Mouse (Mus musculus) liver, adult 2 months (tissue): ENCODE data around the gene Krtap5-3. TPM values are rescaled to one million over a fixed set of nuclear protein-coding genes. Genes with fewer than 3 reads are reported as not detected.
"Not testable (repeated sequence)": the region's sequence is repeated elsewhere in the genome, so short reads cannot be mapped to it uniquely, and the experiment has no call there.

ENCODE experiments used
- DNase-seq: peaks from one replicate; pipeline ENCODE4 v3.0.0-alpha.2; 2011; ENCODE audit warnings: low read depth, low spot score; ENCODE audit errors: extremely low read depth
- H3K27ac ChIP-seq: fragments of 200-500 bp; replicated peaks from 2 replicates; pipeline ENCODE4 v1.5.1; 2012; ENCODE audit warnings: low read depth, mild to moderate bottlenecking, control low read depth, inconsistent platforms, low read length; ENCODE audit not compliant: insufficient read depth
- H3K27me3 ChIP-seq: fragments of 200-500 bp; 2 replicates; pipeline ENCODE4 v1.6.1; 2012; ENCODE audit warnings: mild to moderate bottlenecking, moderate library complexity, low read length, inconsistent platforms; ENCODE audit not compliant: control insufficient read depth, insufficient read depth
- H3K36me3 ChIP-seq: fragments of 200-500 bp; 2 replicates; pipeline ENCODE4 v1.6.1; 2012; ENCODE audit warnings: low read length, inconsistent platforms; ENCODE audit not compliant: control insufficient read depth, insufficient read depth
- H3K4me1 ChIP-seq: fragments of 200-500 bp; 2 replicates; pipeline ENCODE4 v1.6.1; 2011; ENCODE audit warnings: low read length; ENCODE audit not compliant: control insufficient read depth, insufficient read depth
- H3K4me3 ChIP-seq: fragments of 200-500 bp; 2 replicates; pipeline ENCODE4 v1.5.1; 2011; ENCODE audit warnings: low read depth, mild to moderate bottlenecking, control low read depth, low read length, moderate library complexity; ENCODE audit not compliant: insufficient read depth
- H3K79me2 ChIP-seq: fragments of 200-500 bp; 2 replicates; pipeline ENCODE4 v1.6.1; 2012; ENCODE audit warnings: inconsistent platforms, mild to moderate bottlenecking, low read length, moderate library complexity; ENCODE audit not compliant: control insufficient read depth, insufficient read depth
- H3K9ac ChIP-seq: fragments of 200-500 bp; 2 replicates; pipeline ENCODE4 v1.6.1; 2012; ENCODE audit warnings: low read depth, mild to moderate bottlenecking, control low read depth, inconsistent platforms, low read length
- CTCF ChIP-seq: fragments of 200-500 bp; IDR thresholded peaks from 2 replicates; pipeline ENCODE4 v1.5.1; 2011; ENCODE audit warnings: low read depth, low read length, control low read depth
- POLR2A ChIP-seq: fragments of 200-500 bp; IDR thresholded peaks from 2 replicates; pipeline ENCODE4 v1.6.1; 2011; ENCODE audit warnings: low read length, control low read depth; ENCODE audit not compliant: insufficient read depth; ENCODE audit errors: extremely low read depth
- WGBS: fragments of 180-500 bp; shearing (Covaris S2); methylation state at CpG from one replicate; pipeline ENCODE4 v1.1.7; 2018; 5-methylcytosine and 5-hydroxymethylcytosine counted together
- polyA plus RNA-seq: library from polyadenylated mRNA; depleted of rRNA; stranded (reverse); fragments of >200 nt; gene quantifications from 2 replicates; pipeline ENCODE4 v1.2.3, GENCODE M21; 2012
- total RNA-seq: library from RNA; depleted of rRNA; stranded (reverse); fragments of >200 nt; gene quantifications from 2 replicates; pipeline ENCODE4 v1.2.3, GENCODE M21; 2014

The Krtap5-3 gene
- total and polyA plus RNA-seq, 2 experiments, result not detected

DNA sequence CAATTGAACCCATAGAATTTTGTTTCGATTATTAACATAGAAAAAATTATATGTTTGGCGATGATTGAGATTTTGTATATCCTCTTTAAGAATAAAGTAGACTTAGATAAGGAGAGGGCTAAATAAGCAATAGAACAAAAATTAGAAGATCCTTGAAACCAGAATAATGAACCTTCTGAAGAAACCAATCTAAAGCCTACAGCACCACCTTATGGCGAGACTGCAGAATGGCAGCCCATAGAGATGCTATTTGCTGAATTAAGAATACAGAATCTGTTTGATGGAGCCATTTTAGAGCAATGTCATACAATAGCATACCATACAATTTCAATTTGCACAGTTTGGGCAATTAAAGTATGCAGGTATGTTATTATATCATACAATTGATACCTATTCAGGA lies 31.3 kb upstream of the Krtap5-3 start:
- Histone ChIP-seq H3K79me2 (no peaks in the 10 kb centered on the region), H3K9ac (no peak overlapping the region), H3K4me1 (no peaks in the 10 kb centered on the region), H3K27me3 (no peaks in the 10 kb centered on the region), H3K27ac (no peak overlapping the region), H3K4me3 (no peak overlapping the region), H3K36me3 (no peaks in the 10 kb centered on the region)
- TF ChIP-seq POLR2A (no peak), CTCF (no peak)
- peak; percentile 24 for DNase-seq
- 50% methylated on average over 3 of the region's 3 CpGs for WGBS

DNA sequence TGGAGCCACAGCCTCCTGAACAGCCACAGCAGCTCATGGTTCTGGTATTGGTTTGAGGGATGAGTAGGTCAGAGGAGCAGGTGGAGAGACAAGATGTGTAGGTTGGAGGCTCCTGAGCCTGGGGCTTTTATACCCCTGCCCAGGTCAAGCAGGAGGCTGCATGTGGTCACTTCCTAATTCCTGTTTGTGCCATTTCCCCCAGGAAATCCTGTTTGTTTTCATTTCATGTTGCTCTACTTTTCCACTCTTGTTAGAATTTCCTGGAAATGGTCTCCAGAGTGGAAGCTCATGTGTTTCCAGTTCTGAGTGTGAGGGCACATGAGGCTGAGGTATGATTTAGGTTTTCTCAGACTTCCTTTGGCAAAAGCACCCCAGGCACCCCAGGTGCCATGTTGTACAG lies 25.3 kb upstream of the Krtap5-3 start, which contains the start of gene Krtap5-2:
Gene Krtap5-2, minus strand, starts transcription at position 101 of the 400 bp plus-strand sequence.
- not testable (repeated sequence) for H3K27ac ChIP-seq, H3K9ac ChIP-seq, DNase-seq, H3K4me3 ChIP-seq, H3K4me1 ChIP-seq, H3K36me3 ChIP-seq, H3K27me3 ChIP-seq, H3K79me2 ChIP-seq

DNA sequence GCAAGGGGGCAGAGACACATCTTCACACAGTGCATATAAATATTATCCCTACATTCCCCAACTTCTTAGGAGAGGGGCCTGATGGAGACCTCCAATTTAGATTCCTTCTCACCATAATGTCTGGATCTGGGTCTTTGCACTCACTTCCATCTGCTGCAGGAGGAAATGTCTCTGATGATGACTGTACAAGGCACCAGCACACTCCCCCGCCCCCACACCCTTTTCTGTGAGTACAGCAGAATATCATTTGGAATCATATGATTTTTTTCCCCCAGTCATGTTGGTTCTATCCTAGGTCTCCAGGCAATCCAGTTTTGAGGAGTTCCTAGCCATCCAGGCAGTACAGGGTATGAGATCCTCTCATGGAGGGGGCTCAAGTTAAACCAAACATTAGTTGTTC lies 22.5 kb upstream of the Krtap5-3 start:
- Histone ChIP-seq H3K27ac (no peak overlapping the region), H3K27me3 (no peaks in the 10 kb centered on the region), H3K9ac (no peak overlapping the region), H3K4me3 (no peak overlapping the region), H3K36me3 (no peaks in the 10 kb centered on the region), H3K79me2 (no peaks in the 10 kb centered on the region), H3K4me1 (no peaks in the 10 kb centered on the region)
- no peak for DNase-seq
- TF ChIP-seq POLR2A (no peak), CTCF (no peak)
- 69% methylated on average over 1 of the region's 1 CpGs for WGBS

DNA sequence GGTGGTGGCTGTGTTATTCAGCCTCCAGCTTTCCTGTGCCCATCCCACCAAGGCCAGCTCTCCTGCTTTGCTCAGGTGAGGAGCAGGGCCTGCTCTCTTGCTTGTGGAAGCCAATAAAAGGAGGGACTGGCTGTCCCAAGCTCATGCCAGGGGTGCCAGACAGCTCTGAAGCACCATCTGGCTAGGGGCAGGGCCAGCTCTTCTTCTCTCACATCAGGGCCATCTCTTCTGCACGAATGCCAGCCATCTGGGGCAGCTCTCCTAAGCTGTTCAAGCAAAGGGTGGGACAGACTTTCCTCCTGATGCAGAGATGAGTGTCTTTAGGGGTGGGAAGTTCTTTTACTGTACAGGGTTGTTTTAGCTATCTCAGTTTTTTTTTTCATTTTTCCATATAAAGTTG lies 20.1 kb upstream of the Krtap5-3 start:
- Histone ChIP-seq H3K27me3 (no peaks in the 10 kb centered on the region), H3K36me3 (no peaks in the 10 kb centered on the region), H3K27ac (no peak overlapping the region), H3K79me2 (no peaks in the 10 kb centered on the region), H3K4me1 (no peaks in the 10 kb centered on the region), H3K9ac (no peak overlapping the region), H3K4me3 (no peak overlapping the region)
- TF ChIP-seq CTCF (no peak), POLR2A (no peak)
- WGBS, result 38% methylated on average over 1 of the region's 1 CpGs
- DNase-seq, result no peak

DNA sequence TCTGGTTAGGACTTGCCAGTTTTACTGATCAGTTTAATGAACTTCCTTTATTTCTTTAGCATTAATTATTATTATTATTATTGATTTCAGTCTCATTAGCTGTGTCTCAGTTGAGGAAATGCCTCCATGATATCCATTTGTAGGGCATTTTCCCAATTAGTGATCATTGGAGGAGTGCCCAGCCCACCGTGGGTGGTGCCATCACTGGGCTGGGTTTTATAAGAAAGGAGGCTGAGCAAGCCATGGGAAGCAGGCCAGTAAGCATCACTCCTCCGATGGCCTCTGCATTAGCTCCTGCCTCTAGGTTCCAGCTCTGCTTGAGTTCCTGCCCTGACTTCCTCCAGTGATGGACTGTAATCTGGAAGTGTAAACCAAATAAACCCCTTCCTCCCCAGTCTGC lies 13.0 kb upstream of the Krtap5-3 start:
- no peaks in the 10 kb centered on the region for H3K36me3 ChIP-seq
- no peak overlapping the region for H3K4me3 ChIP-seq
- DNase-seq, result no peak
- H3K79me2 ChIP-seq, result no peaks in the 10 kb centered on the region
- no peak overlapping the region for H3K9ac ChIP-seq
- 73% methylated on average over 2 of the region's 2 CpGs for WGBS
- no peaks in the 10 kb centered on the region for H3K4me1 ChIP-seq
- H3K27me3 ChIP-seq, result peaks cover 2% of the 10 kb centered on the region; the same call in 1 of the 2 replicates
- no peak overlapping the region for H3K27ac ChIP-seq
- TF ChIP-seq POLR2A (no peak), CTCF (no peak)

DNA sequence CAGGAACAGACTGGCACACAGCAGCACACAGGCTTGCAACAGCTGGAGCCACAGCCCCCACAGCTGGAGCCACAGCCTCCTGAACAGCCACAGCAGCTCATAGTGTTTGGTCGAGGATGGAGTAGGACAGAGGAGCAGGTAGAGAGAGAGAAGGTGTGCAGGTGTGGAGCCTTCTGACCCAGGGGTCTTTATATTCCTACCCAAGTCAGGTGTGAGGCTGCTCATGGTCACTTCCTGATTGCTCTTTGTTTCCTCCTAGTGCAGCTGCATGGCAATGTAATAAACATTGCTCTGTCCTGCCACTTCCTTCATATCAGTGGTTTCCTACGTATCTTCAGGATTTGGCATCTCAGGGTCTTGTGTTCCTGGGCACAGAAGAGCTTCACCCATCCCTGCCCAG lies 10.9 kb upstream of the Krtap5-3 start, which contains the start of gene Gm10153:
Gene Gm10153, minus strand, starts transcription at position 101 of the 400 bp plus-strand sequence.
- no peak within 1 kb of the TSS for H3K27ac ChIP-seq
- H3K4me3 ChIP-seq, result no peak within 1 kb of the TSS
- H3K79me2 ChIP-seq, result no peaks in the 10 kb centered on the region
- no peak for TF ChIP-seq POLR2A
- no peak for TF ChIP-seq CTCF
- no peaks in the 10 kb centered on the region for H3K4me1 ChIP-seq
- no peak for DNase-seq
- H3K36me3 ChIP-seq, result no peaks in the 10 kb centered on the region
- H3K9ac ChIP-seq, result no peak within 1 kb of the TSS
- 25% methylated on average over 2 of the region's 2 CpGs for WGBS
- peaks cover 2% of the 10 kb centered on the region; the same call in 1 of the 2 replicates for H3K27me3 ChIP-seq
